Mouse (Mus musculus): Measurements from ENCODE around the gene Gm16503. TPM values are rescaled to one million over a fixed set of nuclear protein-coding genes. Genes with fewer than 3 reads are reported as not detected.

Gene Gm16503
- total RNA-seq, 2 experiments from 2014 or later = 0.16 to 0.47 TPM

Other genes with a start within 250 kb of the Gm16503 start
- not detected for gene Zfp988, start 234.5 kb upstream of the Gm16503 start, total RNA-seq (2021)
- gene Zfp978, start 178.9 kb upstream of the Gm16503 start, total RNA-seq (2021) = under 1 TPM in 1 of 2 experiments, not detected in 1; 0.47 TPM
- 1 to 10 TPM; 4.9 to 5.1 TPM for gene Zfp982, start 47.8 kb upstream of the Gm16503 start, total RNA-seq (2021)
- gene Zfp985, start 13.1 kb downstream of the Gm16503 start, total RNA-seq (2021) = not detected
- gene Zfp979, start 102.3 kb downstream of the Gm16503 start, total RNA-seq (2021) = 1 to 10 TPM; 1.2 to 1.7 TPM
- gene Zfp534, start 162.3 kb downstream of the Gm16503 start, total RNA-seq (2021) = not detected

Data from gastrocnemius, postnatal 10 days (tissue).